Mouse (Mus musculus): ENCODE results near the gene Pde3a. TPM values are rescaled to one million over a fixed set of nuclear protein-coding genes. Genes with fewer than 3 reads are reported as not detected.

The Pde3a gene
- polyA plus RNA-seq, 1 experiment from 2014 or later, result 12.0 TPM

DNA sequence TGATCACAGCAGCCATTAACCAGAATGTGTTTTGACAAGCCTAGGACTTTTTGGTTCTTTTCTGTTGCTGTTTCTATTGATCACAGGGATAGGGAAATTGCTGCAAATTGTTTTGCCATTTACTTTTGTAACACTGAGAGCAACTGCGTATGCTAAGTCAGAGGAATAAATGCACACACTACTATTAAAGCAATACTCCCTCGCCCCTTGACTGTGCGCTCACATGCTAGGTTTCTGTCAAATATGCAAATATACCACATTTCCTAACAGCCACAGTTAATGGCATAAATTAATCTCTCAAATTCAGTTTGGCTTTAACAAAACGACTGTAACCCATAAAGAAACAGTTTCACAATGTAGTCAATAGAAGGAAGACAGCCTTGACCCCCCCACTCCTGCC, 179.5 kb downstream of the Pde3a start:
- no peak for ATAC-seq (replicated peaks; ENCODE audit: low FRiP score)
- Histone ChIP-seq H3K9ac (no peak overlapping the region), H3K27ac (no peak overlapping the region), H3K27me3 (no peaks in the 10 kb centered on the region), H3K4me2 (no peak overlapping the region), H3K36me3 (no peaks in the 10 kb centered on the region), H3K4me3 (replicated peaks) (no peak overlapping the region), H3K9me3 (replicated peaks) (no peaks in the 10 kb centered on the region), H3K4me1 (no peaks in the 10 kb centered on the region)
- WGBS, result 80% methylated on average over 4 of the region's 4 CpGs

DNA sequence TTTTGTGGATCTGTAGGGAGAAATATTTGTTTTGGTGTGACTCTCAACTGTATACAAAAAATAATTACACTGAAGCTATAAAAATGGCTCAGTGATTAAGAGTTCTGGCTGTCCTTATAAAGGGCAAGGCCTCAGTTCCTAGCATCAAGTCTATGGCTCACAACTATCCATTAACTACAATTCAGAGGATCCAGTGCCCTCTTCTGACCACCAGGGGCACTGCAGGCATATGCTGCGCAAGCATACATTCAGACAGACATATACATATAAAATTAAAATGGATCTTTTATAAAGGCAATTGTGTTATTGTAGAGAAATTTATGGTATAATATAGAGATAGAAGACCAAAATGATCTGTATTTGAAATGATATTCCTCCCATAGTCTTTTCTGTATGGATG, 181.1 kb downstream of the Pde3a start:
- Histone ChIP-seq H3K36me3 (no peaks in the 10 kb centered on the region), H3K9me3 (replicated peaks) (no peaks in the 10 kb centered on the region), H3K4me1 (peaks cover 11% of the 10 kb centered on the region), H3K9ac (no peak overlapping the region), H3K4me3 (replicated peaks) (no peak overlapping the region), H3K27ac (no peak overlapping the region), H3K4me2 (no peak overlapping the region), H3K27me3 (no peaks in the 10 kb centered on the region)
- no peak for ATAC-seq (replicated peaks; ENCODE audit: low FRiP score)
- WGBS, result 93% methylated on average over 1 of the region's 1 CpGs

GRCm38 (mm10) chr6:141432271-141432974, 183.4 kb downstream of the Pde3a start:
- H3K27me3 ChIP-seq, result no peaks in the 10 kb centered on the region
- H3K4me1 ChIP-seq, result peaks cover 11% of the 10 kb centered on the region
- H3K4me3 ChIP-seq (replicated peaks), result no peak overlapping the region
- no peak overlapping the region for H3K27ac ChIP-seq
- H3K9me3 ChIP-seq (replicated peaks), result no peaks in the 10 kb centered on the region
- no peak overlapping the region for H3K4me2 ChIP-seq
- H3K9ac ChIP-seq, result no peak overlapping the region
- ATAC-seq (replicated peaks; ENCODE audit: low FRiP score), result no peak
- no peaks in the 10 kb centered on the region for H3K36me3 ChIP-seq
- 79% methylated on average over 13 of the region's 13 CpGs for WGBS

DNA sequence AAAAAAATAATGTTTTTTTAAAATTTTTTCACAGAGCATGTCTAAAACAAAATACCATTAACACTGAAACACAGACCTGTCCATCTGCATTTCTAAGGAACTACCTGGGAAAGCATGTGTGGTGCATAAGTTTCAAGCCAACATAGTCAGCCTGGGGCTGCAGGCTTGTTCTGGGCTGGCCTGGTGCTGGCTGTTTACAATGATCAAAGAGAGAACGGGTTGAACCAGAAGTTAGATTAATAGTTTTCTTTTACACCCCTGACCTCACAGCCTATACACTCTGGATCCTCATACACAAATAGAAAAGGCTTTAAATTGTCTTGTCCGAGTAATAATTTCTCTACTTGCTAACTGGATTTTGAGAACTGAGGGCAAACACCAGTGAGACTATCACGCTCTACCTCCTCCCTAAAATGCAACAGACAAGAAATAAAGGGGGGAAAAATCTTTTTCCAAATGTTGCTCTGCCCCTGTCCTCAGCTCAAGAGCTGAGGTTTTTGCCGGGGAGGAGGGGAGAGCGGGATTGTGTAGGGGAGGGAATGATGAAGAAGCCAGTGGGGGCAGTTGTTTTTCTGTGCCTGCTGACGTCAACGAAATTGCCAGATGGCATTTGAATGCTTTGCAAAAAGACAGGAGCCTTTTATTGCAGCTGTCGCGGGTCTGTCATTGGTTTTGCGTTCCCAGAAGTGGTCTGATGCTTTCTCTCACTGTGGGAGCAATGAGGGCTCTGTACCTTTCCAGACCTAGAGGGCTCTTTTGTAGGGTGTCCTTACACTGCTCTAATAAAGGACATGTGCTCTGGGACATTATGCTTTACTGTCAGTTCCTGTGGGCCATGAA, 185.1 kb downstream of the Pde3a start:
- no peaks in the 10 kb centered on the region for H3K9me3 ChIP-seq (replicated peaks)
- no peaks in the 10 kb centered on the region for H3K36me3 ChIP-seq
- no peak overlapping the region for H3K4me3 ChIP-seq (replicated peaks)
- ATAC-seq (replicated peaks; ENCODE audit: low FRiP score), result peak; percentile 70
- peak overlapping the region; percentile 18; the same call in 1 of the 2 replicates for H3K4me2 ChIP-seq
- no peaks in the 10 kb centered on the region for H3K27me3 ChIP-seq
- H3K4me1 ChIP-seq, result peaks cover 11% of the 10 kb centered on the region
- H3K27ac ChIP-seq, result peak overlapping the region; percentile 55
- WGBS, result 16% methylated on average over 10 of the region's 10 CpGs
- H3K9ac ChIP-seq, result no peak overlapping the region

GRCm38 (mm10) chr6:141435160-141435559, 186.1 kb downstream of the Pde3a start:
- 79% methylated on average over 4 of the region's 4 CpGs for WGBS

GRCm38 (mm10) chr6:141439965-141440364, 190.9 kb downstream of the Pde3a start:
- H3K9me3 ChIP-seq (replicated peaks), result no peaks in the 10 kb centered on the region; the same call in 1 of the 2 replicates

More at GRCm38 (mm10) chr6:141435160-141435559, 186.1 kb downstream of the Pde3a start:
- no peaks in the 10 kb centered on the region for H3K27me3 ChIP-seq
- no peak overlapping the region for H3K9ac ChIP-seq
- no peak overlapping the region for H3K4me3 ChIP-seq (replicated peaks)
- no peak overlapping the region for H3K4me2 ChIP-seq
- H3K27ac ChIP-seq, result peak overlapping the region; percentile 55; the same call in 1 of the 2 replicates
- H3K9me3 ChIP-seq (replicated peaks), result no peaks in the 10 kb centered on the region
- ATAC-seq (replicated peaks; ENCODE audit: low FRiP score), result no peak
- peaks cover 11% of the 10 kb centered on the region for H3K4me1 ChIP-seq
- H3K36me3 ChIP-seq, result no peaks in the 10 kb centered on the region

GRCm38 (mm10) chr6:141447547-141447946, 198.5 kb downstream of the Pde3a start:
- Histone ChIP-seq H3K4me2 (no peak overlapping the region), H3K4me1 (peaks cover 3% of the 10 kb centered on the region; the same call in 1 of the 2 replicates), H3K9ac (no peak overlapping the region), H3K27me3 (no peaks in the 10 kb centered on the region), H3K4me3 (replicated peaks) (no peak overlapping the region), H3K9me3 (replicated peaks) (no peaks in the 10 kb centered on the region; the same call in 1 of the 2 replicates), H3K36me3 (no peaks in the 10 kb centered on the region), H3K27ac (no peak overlapping the region)
- no peak; the same call in 1 of the 2 replicates for ATAC-seq (replicated peaks; ENCODE audit: low FRiP score)
- 8% methylated on average over 3 of the region's 3 CpGs for WGBS

More at GRCm38 (mm10) chr6:141439965-141440364, 190.9 kb downstream of the Pde3a start:
- Histone ChIP-seq H3K36me3 (no peaks in the 10 kb centered on the region), H3K9ac (no peak overlapping the region), H3K4me2 (no peak overlapping the region), H3K4me1 (no peaks in the 10 kb centered on the region), H3K27ac (no peak overlapping the region), H3K27me3 (no peaks in the 10 kb centered on the region), H3K4me3 (replicated peaks) (no peak overlapping the region)
- WGBS, result 73% methylated on average over 3 of the region's 3 CpGs
- ATAC-seq (replicated peaks; ENCODE audit: low FRiP score), result no peak

GRCm38 (mm10) chr6:141448886-141449285, 199.8 kb downstream of the Pde3a start:
- WGBS, result 60% methylated on average over 8 of the region's 8 CpGs
- Histone ChIP-seq H3K4me1 (peaks cover 3% of the 10 kb centered on the region; the same call in 1 of the 2 replicates), H3K9me3 (replicated peaks) (no peaks in the 10 kb centered on the region; the same call in 1 of the 2 replicates), H3K27ac (0 out of 2 replicates have a peak overlapping the region, but pooled peaks have one; percentile 2), H3K27me3 (no peaks in the 10 kb centered on the region), H3K4me2 (no peak overlapping the region), H3K4me3 (replicated peaks) (no peak overlapping the region), H3K36me3 (no peaks in the 10 kb centered on the region), H3K9ac (no peak overlapping the region)
- no peak for ATAC-seq (replicated peaks; ENCODE audit: low FRiP score)

GRCm38 (mm10) chr6:141455335-141455734, 206.3 kb downstream of the Pde3a start:
- 0 out of 2 replicates have a peak overlapping the region, but pooled peaks have one; percentile 25 for H3K4me2 ChIP-seq
- 0 out of 2 replicates have a peak, but pooled peaks cover 6% of the 10 kb centered on the region for H3K36me3 ChIP-seq
- peak; percentile 47; the same call in 1 of the 2 replicates for ATAC-seq (replicated peaks; ENCODE audit: low FRiP score)
- 60% methylated on average over 5 of the region's 5 CpGs for WGBS
- no peak overlapping the region for H3K9ac ChIP-seq
- H3K27ac ChIP-seq, result peak overlapping the region; percentile 56; the same call in 1 of the 2 replicates
- H3K4me3 ChIP-seq (replicated peaks), result no peak overlapping the region
- no peaks in the 10 kb centered on the region for H3K9me3 ChIP-seq (replicated peaks)
- H3K4me1 ChIP-seq, result peaks cover 10% of the 10 kb centered on the region
- H3K27me3 ChIP-seq, result no peaks in the 10 kb centered on the region

GRCm38 (mm10) chr6:141456591-141456990, 207.5 kb downstream of the Pde3a start:
- Histone ChIP-seq H3K4me2 (no peak overlapping the region), H3K4me1 (peaks cover 10% of the 10 kb centered on the region), H3K4me3 (replicated peaks) (no peak overlapping the region), H3K27ac (no peak overlapping the region), H3K36me3 (0 out of 2 replicates have a peak, but pooled peaks cover 6% of the 10 kb centered on the region), H3K9me3 (replicated peaks) (no peaks in the 10 kb centered on the region), H3K27me3 (no peaks in the 10 kb centered on the region), H3K9ac (no peak overlapping the region)
- 87% methylated on average over 3 of the region's 3 CpGs for WGBS
- no peak for ATAC-seq (replicated peaks; ENCODE audit: low FRiP score)

- H3K9me3 ChIP-seq (replicated peaks), result no peaks in the 10 kb centered on the region
- H3K4me1 ChIP-seq, result no peaks in the 10 kb centered on the region
- no peak for ATAC-seq (replicated peaks; ENCODE audit: low FRiP score)
- H3K4me2 ChIP-seq, result no peak overlapping the region
- H3K27me3 ChIP-seq, result no peaks in the 10 kb centered on the region
- no peak overlapping the region for H3K4me3 ChIP-seq (replicated peaks)
- H3K36me3 ChIP-seq, result peaks cover 25% of the 10 kb centered on the region; the same call in 1 of the 2 replicates
- H3K27ac ChIP-seq, result no peak overlapping the region
- 94% methylated on average over 2 of the region's 2 CpGs for WGBS
- no peak overlapping the region for H3K9ac ChIP-seq
Observed at GRCm38 (mm10) chr6:141470251-141470650, 221.2 kb downstream of the Pde3a start.

- Histone ChIP-seq H3K9me3 (replicated peaks) (no peaks in the 10 kb centered on the region), H3K4me2 (no peak overlapping the region), H3K27ac (no peak overlapping the region), H3K27me3 (no peaks in the 10 kb centered on the region), H3K4me3 (replicated peaks) (no peak overlapping the region), H3K36me3 (peaks cover 25% of the 10 kb centered on the region), H3K9ac (no peak overlapping the region), H3K4me1 (no peaks in the 10 kb centered on the region)
- WGBS, result 69% methylated on average over 2 of the region's 2 CpGs
- ATAC-seq (replicated peaks; ENCODE audit: low FRiP score), result no peak
Observed at GRCm38 (mm10) chr6:141474223-141474622, 225.2 kb downstream of the Pde3a start.

Measured in kidney, embryonic 15.5 days (tissue).